Mouse (Mus musculus) thymus, postnatal 25 days (tissue): Measurements from ENCODE around the gene Csnk1d.

Experiments
- DNase-seq: peaks from one replicate; pipeline ENCODE4 v3.0.0; 2022

Csnk1d gene

DNA sequence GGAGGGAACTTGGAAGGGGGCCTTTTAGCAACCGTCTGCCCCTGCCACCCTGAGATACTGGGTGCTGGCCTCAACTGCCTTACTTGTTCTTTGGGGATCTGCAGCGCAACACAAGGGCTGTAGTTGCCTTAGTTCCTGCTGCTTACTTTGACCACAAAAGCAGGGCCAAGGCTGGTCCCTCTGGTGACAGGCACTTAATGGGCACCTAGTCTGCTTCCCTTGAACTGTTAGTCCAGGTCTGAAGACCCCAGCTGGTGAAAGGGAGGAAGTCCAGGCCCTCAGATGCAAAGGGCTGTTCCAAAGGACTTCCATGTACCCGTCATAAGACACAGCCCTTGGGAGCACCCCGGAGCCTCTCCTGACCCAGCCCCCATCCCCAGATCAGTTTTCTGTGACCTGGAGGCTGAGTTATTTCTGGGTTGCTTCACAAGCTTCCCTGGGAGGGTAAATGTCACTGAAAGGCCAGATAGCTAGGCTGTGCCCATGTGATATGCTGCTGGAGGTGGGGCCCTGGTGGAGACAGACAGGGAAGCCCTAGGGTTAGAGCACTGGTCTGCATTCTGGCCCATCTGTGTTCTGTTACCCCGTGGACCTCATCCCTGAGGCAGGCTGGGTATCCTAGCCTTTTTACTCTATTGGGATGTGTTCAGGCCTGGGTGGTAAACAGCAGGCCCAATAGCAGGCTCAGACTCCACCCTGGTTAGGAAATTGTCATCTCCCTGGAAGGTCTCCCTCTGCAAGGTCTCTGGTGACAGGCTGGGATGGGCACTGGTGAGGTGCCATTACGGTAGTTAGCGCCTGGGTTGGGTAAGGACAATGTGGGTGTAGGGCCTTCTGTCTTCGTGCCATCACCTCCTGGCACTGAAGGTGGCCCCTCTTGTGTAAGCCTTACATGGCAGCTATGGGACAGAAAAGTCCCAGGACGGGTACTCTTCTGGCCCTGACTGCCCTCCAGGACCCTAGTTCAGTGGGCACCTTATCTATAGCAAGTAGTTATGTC lies 39.1 kb downstream of the Csnk1d start:
- DNase-seq = no peak

DNA sequence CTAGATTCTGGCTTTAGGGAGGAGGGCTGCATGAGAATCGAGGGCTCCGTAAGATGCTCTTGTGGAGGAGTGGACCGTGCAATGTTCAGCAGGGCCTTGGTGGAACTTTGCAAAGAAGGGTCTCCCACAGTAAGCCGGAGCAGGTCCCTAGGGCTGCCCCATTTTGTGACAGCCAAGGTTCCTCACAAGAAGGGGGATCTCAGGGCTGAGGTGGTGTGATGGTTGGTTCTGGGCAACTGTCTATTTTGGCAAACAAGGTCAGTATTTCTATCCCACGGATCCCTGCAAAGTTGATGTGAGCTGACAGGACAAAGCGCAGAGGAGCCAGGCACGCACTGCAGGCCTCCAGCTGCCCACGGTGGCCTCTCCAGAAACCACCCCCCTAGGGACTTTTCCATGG lies 39.9 kb downstream of the Csnk1d start:
- no peak for DNase-seq

DNA sequence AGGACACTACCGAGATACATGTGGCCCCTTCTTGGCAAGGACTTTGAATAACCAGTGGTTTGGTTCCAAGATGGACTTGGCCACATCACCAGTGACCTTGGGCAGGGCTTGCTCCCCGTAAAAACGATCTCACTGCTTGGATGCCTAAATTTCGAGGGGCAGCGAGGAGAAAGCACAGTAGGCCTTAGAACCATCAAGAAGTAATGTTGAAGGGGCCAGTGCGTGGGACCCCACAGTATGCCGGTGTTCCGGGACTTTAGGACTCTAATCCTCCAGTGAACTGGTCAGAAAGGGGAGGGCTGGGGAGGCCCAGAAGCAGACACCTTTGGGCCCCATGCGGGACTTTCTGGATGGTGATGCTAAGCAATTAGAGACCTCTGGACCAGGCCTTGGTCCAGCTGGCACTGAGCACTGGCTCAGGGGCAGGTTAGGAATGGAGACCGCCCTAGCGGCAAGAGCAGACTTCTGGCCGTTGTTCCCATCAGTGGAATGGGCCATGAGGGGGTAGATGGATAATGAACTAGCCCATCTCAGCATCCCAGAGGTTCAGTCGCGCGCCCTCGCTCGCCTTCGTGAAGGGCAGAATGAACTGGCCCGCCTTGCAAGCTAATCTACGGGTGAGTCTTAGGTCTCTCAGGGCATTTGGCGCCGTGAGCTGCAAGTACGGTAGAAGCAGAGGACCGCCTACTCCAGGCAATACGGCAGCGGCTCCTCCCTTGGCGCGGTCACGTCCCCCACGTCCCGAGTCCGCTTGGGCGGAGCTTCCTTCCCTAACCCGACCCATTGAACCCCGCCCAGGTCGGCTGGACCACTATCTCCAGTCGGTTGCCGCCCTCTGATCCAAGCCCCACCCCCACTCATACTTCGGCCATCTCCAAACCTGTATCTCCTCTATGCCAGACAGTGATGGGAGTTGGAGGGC lies 40.6 kb downstream of the Csnk1d start:
- DNase-seq = peak; percentile 58

DNA sequence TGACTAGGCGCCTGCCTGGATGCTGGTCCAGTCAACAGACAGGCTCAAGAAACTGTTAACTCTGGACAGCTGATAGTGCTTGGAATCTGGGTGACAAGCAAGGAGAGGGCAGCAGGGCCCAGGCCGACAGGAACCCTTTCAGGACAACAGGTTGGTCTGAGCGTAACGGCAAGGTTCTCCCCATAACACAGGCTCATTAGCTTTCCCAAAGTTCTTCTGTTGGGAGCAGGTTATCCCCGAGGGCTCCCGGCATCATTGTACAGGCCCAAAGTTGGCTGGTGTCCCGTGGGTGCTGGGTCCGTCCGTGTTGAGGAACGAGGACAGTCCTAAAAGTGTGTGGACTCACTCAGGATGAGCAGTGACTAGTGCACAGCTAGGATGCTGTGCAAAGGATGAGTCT lies 41.3 kb downstream of the Csnk1d start:
- no peak for DNase-seq

DNA sequence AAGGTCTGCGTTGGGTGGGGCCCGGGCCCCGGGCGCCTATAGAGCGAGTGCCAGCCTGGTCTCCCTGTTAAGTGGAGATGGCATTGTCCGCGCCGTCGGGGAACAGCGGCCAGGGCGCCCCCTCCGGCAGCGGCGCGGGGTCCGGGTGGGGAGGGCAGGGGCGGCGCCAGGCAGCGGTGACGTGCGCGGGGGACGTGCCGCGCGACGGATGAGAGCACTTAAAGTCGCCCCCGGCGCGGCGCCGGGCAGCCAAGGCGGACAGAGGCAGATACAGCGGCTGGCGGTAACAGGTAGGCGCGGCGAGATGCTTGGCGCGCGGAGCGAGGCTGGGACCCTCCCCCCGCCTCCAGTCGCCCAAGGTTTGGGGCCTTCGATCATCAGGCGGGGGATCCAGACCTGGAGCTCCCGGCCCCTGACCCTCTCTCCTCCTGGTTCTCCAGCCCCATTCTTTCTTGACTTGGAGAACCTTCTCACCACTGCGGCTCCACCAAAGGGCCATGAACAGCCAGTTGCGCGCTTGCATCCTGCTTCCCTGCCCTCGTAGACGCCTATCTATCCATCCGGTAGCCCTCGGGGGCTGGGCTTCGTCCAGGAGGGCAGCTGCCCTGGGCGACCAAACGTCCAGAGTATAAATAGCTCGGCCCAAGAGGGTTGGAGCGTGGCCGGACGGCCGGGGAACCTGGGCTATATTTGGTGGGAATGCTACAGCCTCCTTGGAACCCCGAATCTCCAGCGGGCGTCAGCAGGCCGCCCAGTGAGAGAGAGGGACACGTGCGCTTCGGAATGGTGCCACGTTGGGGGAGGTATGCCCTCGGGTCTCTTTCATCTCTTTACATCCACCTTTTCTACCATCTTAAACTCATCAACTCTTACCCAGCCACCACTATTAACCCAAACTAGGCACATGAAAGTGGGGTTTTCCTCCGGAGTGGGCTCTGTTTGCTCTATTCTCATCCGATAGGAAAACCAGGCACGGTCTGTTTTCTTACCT lies 42.0 kb downstream of the Csnk1d start:
- peak; percentile 40 for DNase-seq

DNA sequence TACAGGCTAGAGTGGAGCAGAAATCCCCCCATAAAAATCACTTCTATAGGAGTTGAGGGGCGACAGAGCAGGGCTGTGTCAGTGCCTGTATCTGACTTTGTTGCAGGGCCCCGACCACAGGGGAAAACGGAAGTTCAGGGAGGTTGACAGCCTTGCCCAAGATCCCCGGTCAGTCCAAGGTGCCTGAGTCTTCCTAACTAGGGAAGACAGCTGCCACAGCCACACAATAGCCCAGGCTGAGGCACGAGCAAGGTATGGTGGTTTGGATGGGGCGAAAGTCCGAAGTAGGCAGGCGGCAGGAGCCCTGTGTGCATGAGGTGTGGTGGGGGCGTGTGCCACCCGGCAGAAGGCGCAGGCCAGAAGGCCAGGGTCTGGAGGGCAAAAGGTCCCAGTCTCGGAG lies 42.8 kb downstream of the Csnk1d start, which contains the start of gene Slc16a3:
Gene Slc16a3 (plus strand): TSS at position 153 of the 400 bp plus-strand sequence.
- DNase-seq = no peak

DNA sequence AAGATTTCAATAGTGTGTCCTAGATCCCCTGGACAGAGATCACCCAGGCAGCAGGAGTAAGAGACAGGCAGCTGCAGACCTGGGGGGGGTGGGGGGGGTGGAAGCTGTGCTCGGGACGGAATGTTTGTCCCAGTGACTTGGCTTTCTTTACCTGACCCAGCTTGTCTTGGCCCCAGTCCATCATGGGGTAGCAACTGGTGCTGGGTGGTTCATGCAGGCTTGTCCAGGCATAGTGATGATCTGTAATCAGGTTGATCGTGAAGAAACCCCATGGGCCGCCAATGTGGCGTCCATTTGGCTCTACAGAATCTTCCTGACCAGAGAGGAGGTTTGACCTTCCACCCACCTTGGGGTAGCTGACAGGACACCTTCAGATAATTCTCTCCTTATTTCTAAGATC lies 45.2 kb downstream of the Csnk1d start:
- no peak for DNase-seq

DNA sequence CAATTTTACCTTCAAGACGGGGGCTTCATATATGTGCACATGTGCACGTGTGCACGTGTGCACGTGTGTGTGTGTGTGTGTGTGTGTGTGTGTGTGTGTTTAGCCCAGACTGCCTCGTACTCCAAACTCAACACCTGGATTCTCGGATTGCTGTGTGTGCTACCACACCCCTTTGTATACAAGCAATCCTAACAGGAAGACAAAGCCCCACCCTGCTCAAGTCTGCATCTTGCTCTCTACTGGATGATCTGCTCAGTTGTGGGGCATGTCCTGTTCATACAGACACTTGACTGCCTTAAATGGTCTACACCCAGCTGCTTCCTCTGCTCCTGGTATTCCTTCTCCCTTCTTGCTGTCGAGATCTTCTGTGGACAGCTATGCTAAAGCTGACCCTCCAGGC lies 45.9 kb downstream of the Csnk1d start:
- DNase-seq = no peak

DNA sequence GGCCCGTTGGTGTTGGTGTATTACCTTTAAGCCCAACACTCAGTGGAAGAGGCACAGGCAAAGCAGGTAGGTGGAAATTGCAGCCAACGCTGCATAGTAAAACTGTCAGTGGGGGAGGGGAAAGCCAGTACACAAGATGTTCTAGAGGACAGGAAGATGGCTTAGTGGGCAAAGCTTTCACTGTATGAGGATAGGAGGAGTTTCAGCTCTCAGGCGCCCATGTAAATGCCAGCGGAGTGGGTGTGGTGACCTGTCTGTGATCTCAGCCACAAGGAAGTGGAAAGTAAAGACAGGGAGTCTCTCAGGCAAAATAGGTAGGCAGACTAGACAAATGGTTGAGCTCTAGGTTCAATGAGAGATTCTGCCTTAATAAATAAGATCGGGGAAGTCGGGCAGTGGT lies 50.2 kb downstream of the Csnk1d start:
- DNase-seq = no peak

DNA sequence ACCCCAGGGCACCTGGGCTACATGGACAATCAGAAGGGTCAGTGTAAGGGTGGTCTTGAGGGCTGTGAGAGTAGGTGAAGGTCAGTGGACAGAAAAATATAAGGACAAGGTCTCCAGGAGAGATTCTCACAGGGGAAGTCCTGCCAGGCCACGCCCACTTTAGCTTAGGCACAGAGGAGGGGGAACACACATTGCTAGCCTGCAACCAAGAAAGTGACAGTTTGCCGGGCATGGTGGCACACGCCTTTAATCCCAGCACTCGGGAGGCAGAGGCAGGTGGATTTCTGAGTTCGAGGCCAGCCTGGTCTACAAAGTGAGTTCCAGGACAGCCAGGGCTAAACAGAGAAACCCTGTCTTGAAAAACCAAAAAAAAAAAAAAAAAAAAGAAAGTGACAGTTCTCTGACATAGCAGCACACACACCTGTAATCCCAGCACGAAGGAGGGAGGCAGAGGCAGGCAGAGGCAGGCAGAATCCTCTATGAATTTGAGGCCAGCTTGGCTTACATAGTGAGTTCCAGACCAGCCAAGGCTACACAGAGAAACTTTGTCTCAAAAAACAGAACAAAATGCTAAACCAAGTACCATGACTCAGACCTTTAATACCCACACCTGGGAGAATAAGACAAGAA lies 51.3 kb downstream of the Csnk1d start:
- DNase-seq = no peak

DNA sequence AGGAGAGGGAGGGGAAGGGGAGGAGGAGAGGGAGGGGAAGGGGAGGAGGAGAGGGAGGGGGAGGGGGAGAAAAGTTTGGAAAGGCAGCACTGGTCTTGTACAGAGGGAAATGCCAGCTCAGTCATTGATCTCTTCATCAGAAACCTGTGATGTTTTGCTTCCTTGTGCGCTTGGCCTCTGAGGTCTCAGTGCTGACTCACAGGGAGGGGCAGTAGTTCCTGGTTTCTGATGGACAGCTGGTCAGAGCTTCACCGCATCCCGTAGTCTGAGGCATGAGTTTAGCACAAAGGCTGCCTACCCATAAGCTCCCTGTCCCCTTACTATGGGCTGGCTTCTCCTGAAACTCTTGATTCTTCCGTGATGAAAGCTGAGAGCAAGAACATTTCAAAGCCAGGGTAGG lies 52.3 kb downstream of the Csnk1d start:
- no peak for DNase-seq

DNA sequence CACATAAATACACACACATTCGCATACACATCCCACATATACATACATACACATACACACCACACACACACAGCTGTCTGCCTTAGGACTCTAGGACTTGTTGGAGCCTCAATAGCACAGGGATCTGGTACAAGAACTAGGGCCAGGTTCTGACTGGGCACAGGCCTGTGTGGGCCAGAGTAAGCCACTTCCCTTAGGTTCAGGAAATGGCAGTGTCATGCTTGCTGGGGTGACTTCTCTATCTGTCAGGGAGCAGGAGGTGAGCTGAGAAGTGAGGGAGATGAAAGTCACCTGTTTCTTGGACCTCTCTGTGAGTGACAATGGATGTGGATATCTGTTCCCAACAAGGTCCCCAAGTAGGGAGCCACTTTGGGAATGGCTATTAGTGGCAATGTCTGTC lies 53.2 kb downstream of the Csnk1d start:
- DNase-seq = no peak

DNA sequence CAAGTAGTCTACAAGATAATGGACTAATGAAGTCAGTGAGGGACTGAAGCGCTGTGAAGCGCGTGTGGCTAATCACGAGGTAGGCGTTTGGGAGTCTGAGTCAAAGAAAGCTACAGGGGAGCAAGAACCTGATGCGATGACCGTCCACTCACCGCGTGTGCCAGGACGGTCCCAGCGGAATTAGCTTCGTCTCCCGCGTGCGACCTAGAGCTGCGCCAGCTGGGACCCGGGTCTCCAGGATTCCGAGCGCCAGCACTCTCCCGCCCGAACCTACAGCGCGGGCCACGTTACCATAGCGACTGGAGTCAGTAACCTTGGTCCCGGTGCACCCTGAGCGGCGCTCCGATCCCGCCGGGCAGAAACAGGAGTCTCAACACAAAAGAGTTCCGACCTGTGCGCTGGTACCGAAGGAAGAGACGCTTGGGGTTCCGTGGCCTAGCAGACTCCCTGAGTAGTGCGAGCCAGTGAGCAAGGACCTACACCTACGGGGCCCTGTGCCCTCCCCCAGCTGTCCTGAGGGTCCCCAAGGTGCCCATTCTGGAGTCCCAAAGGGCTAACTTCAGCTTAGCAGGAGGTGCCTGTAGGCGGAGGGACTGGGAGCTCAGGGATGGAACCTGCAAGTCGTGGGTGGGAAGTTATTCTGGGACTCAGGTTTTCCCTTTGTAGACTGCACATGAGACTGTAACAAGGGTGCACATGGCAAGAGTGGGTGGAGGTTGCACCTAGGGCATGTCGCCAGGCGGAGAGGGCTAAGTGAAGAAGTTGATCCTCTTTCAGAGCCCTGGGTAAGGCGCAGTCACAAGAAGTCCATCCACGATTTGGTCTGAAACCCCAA lies 58.3 kb downstream of the Csnk1d start, which contains the start of gene Ccdc57:
Gene Ccdc57 (minus strand): TSS at position 309 of the 835 bp plus-strand sequence.
- peak; percentile 86 for DNase-seq

DNA sequence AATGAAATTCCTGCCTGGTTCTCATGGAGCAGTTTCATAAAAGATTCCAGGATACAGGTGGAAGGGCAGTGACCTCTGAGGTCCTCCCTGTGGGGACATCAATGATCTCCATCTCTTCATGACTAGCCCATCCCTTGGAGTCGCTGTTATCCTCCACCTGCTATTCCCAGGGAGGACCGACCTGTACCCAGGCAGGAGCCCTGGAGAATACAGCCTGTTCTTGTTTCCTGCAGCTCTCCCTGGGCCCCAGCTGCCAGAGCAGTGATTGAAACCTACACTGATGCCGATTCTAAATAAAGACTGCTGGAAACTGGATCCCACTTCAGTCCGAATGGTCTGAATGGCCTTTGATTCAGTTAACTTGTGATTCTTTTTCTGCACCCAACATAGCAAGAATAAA lies 59.7 kb downstream of the Csnk1d start:
- DNase-seq = no peak

DNA sequence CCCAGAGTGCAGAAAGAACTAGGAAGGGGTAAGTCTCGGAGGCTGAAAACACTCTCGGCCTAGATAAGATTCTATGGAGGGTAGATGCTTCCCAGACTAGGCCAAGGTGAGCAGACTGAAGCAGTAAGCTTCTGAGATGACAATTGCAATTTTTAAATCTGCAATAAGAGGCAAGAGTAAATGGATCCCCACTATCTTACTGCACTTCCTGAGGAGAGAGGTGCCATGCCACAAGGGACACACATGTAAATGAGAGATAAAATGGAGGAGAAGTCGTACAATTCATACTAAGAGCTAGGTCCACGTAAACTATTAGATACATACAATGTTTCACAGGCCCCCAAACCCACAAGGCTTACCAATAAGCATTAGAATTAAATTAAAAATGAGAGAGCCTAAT lies 62.7 kb downstream of the Csnk1d start:
- DNase-seq = no peak

DNA sequence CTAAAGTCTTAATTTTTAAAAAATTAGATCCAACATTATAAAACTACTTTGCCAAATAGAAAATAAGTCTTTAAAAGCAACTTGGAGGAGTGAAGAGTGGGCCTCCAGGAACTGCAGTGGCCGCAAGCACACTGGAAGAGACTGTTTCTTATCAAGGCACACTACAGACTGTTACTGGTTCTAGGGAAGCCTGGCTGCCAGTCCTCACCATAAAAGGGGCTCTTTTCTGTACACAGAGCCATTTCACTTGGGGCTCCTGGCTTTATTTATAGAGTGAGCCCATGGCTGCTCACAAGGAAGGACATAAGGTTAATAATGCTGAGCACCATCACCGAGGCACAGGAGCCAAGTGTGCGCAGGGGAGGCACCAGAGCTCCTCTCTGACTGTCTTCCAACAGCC lies 68.6 kb downstream of the Csnk1d start:
- DNase-seq = no peak

DNA sequence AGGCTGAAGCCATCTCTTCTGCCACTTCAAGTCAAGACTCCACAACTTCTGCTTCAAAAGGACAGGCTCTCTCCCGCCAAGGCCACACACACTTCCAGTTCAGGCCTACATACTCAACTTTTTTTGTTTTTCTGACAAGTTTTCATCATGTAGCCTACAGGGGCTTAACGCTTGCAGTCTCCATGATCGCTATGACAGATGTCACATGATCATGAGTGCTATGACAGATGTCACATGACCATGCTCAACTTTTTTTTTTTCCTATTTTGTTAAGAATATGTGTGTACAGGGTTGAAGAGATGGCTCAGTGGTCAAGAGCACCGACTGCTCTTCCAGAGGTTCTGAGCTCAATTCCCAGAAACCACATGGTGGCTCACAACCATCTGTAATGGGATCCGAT lies 73.4 kb downstream of the Csnk1d start:
- no peak for DNase-seq

DNA sequence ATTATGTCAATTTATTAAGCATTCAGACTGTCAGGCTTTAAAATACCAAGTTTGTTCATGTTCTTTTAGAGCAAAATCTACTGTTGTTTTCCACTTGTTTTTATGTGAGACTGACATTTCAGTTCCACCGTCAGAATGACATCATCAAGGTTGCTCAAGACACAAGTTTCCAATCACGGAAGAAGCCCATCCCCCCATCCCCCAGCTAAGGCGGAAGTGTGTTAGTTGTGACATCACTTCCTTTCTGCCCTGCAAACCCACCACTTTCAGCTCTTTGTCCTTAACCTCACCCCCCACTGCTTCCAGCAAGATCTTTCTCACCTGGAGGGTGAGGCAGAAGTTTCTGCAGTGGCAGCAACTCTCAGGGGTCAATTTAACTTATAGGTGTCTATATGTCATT lies 74.7 kb downstream of the Csnk1d start:
- peak; percentile 38 for DNase-seq

DNA sequence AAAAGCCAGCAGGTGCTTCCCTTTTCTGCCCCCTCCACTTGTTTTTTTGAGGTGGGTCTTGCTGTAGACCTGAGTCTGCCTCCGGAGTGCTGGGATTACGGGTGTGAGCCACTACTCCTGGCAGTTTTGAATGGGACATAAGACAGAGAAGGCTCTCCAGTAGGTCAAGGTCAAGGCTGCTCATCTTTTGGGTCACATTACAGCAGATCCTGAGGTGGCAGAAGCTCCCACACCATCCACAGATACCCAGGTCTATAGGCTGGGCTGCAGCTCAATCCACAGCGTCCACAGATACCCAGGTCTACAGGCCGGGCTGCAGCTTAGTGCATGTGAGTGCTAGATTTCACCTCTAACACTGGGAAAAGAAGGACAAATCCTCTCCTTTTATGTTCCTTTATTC lies 77.3 kb downstream of the Csnk1d start:
- no peak for DNase-seq
